Mouse (Mus musculus): ENCODE measurements around the gene Stom. TPM values are rescaled to one million over a fixed set of nuclear protein-coding genes. Genes with fewer than 3 reads are reported as not detected.
A peak's percentile ranks its signal among the peaks of the same experiment; 100 is the strongest.

Gene Stom
- total and polyA plus RNA-seq, 3 experiments: 75.6 to 87.5 (median 82.4) TPM

DNA sequence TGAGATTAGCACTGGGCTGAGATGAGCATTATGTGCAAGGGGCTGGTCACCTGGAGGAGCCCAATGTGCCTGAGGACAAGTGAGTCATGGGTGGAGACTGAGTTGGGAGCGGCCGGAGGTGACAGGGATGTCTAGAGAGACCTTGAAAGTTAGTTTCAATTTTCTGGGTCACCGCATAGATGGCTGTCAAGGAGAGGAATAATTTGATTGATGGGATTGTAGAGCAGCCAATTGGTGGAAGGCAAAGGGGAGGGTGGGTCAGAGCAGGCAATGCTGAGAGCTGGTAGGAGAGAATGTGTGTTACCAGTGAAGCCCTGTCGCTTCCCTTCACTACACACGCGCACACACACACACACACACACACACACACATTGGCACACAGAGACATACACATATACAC lies 67.6 kb downstream of the Stom start:
- Histone ChIP-seq H3K79me2 (replicated peaks; ENCODE audit: control insufficient read depth, insufficient read depth, low read length) (no peaks in the 10 kb centered on the region), H3K36me3 (ENCODE audit: control insufficient read depth, insufficient read depth, low read length) (no peaks in the 10 kb centered on the region), H3K27ac (no peak overlapping the region), H3K4me1 (ENCODE audit: control insufficient read depth, insufficient read depth, low read length) (peaks cover 27% of the 10 kb centered on the region), H3K27me3 (ENCODE audit: control insufficient read depth, insufficient read depth, low read length) (no peaks in the 10 kb centered on the region), H3K9ac (ENCODE audit: low read depth, low read length) (no peak overlapping the region), H3K4me3 (no peak overlapping the region)
- WGBS: 91% methylated on average over 6 of the region's 6 CpGs
- DNase-seq: no peak
- TF ChIP-seq POLR2A (IDR thresholded peaks at IDR 0.05; ENCODE audit: insufficient read depth, low read depth, low read length) (no peak), EP300 (IDR thresholded peaks at IDR 0.05; ENCODE audit: insufficient read depth, low read depth, low read length) (no peak), CTCF (IDR thresholded peaks at IDR 0.05) (no peak)
- intact Hi-C loops (cut with DNase I): no loop called here

DNA sequence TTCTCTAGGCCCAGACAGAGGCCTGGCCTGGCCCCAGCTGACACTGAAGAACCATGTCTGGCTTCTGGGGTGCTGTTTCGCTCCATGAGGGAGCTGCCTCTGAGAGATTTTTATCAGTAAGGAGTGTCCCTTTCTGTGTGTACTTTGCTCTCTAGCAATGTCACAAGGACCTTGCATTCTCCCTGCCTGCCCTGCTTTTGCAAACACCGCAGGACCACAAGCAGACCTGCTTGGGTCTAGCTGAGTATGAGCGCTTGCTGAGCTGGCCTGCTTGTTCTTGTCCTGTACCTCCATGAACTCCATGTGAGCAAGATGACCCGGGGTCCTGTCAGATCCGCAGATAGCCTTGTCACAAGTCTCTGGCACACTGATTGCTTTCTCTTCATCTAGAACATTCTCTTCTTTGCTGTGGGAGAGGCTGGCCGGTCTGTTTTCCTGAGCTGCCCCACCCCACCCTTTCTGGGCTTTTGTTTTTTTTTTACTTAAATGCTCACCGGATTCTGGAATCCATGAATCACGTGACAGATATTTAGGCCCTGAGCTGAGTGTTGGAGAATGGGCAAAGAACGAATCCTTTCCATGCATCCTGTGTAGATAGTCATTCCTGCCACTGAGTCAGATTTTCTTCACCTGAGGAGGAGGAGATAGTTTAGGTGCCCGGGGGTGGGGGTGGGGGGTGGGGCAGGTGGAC lies 68.8 kb downstream of the Stom start:
- DNase-seq: peak in 1 of 2 experiments; percentile 20
- intact Hi-C loops (cut with DNase I): no loop called here
- Histone ChIP-seq H3K4me3 (no peak overlapping the region), H3K79me2 (replicated peaks; ENCODE audit: control insufficient read depth, insufficient read depth, low read length) (no peaks in the 10 kb centered on the region), H3K4me1 (ENCODE audit: control insufficient read depth, insufficient read depth, low read length) (peaks cover 21% of the 10 kb centered on the region), H3K36me3 (ENCODE audit: control insufficient read depth, insufficient read depth, low read length) (no peaks in the 10 kb centered on the region), H3K27ac (no peak overlapping the region), H3K9ac (ENCODE audit: low read depth, low read length) (no peak overlapping the region), H3K27me3 (ENCODE audit: control insufficient read depth, insufficient read depth, low read length) (no peaks in the 10 kb centered on the region)
- TF ChIP-seq POLR2A (IDR thresholded peaks at IDR 0.05; ENCODE audit: insufficient read depth, low read depth, low read length) (no peak), CTCF (IDR thresholded peaks at IDR 0.05) (no peak), EP300 (IDR thresholded peaks at IDR 0.05; ENCODE audit: insufficient read depth, low read depth, low read length) (no peak)
- 54% methylated on average over 10 of the region's 10 CpGs for WGBS

DNA sequence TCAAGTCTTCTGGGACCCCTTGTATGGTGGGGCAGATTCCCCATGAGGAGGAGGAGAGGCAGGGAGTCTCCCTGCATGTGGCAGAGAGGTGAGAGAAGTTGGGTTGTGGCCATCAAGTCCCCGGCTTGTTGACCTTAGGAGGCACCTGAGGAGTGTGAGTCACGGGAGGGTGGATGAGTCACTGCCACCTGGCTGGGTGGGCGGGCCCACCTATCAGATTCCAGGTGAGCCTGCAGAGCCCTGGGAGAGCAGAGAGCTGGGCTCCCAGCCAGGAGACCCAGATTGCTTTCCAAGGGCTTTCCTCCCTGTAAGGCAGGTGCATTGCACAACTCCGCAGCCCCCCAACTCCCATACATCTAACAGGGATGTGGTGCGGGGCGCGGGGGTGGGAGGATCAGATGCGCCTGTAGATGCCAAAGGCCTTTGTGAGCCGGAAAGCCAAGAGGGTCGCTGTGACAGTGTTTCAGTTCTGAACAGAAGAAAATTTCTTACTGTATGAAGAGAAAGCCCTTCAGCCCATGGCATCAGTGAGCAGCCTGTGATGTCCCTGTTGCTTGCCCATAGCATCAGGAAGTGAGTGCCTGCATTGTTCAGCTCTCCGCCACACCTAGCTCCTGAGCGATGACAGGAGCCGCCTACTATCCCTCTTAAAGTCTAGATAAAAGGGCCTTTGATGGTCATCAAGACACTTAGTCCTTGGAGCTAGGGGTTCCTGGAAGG lies 69.5 kb downstream of the Stom start:
- Histone ChIP-seq H3K27ac (no peak overlapping the region), H3K4me1 (ENCODE audit: control insufficient read depth, insufficient read depth, low read length) (peaks cover 16% of the 10 kb centered on the region), H3K79me2 (replicated peaks; ENCODE audit: control insufficient read depth, insufficient read depth, low read length) (no peaks in the 10 kb centered on the region), H3K9ac (ENCODE audit: low read depth, low read length) (no peak overlapping the region), H3K27me3 (ENCODE audit: control insufficient read depth, insufficient read depth, low read length) (no peaks in the 10 kb centered on the region), H3K36me3 (ENCODE audit: control insufficient read depth, insufficient read depth, low read length) (no peaks in the 10 kb centered on the region), H3K4me3 (no peak overlapping the region)
- 89% methylated on average over 13 of the region's 13 CpGs for WGBS
- intact Hi-C loops (cut with DNase I): no loop called here
- no peak for DNase-seq
- no peak for TF ChIP-seq CTCF (IDR thresholded peaks at IDR 0.05)
- no peak for TF ChIP-seq EP300 (IDR thresholded peaks at IDR 0.05; ENCODE audit: insufficient read depth, low read depth, low read length)
- TF ChIP-seq POLR2A (IDR thresholded peaks at IDR 0.05; ENCODE audit: insufficient read depth, low read depth, low read length): no peak

DNA sequence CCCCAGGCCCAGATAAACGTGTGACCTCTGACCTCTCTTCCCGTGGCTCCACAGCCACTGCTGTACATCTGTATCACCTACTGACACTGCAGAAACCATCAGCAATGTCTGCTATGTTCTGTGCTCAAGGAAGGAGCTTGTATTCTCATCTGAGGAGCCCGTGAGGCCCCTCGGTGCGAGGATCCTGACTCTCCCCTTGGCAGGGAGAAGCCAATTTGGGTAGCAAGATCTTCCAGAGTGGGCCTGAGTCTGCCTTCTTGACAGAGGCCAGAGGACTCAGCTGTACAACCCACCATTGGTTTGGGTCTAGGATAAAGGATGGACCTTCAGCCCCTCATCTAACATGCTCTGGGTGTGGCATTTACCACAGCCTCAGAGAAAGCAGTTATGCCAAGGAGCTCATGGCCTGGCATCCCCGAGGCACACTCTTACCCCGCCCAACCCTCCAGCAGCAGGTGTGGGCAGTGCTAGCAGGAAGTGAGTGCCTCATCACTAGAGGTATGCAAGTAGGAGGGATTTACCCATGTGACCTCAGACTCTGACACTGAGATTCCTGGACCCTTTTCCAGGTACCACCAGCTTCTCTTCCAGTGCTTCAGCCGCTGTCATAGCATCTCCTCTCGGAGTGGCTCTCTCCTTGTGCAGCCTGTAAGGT lies 70.4 kb downstream of the Stom start:
- H3K36me3 ChIP-seq (ENCODE audit: control insufficient read depth, insufficient read depth, low read length): no peaks in the 10 kb centered on the region
- H3K9ac ChIP-seq (ENCODE audit: low read depth, low read length): no peak overlapping the region
- TF ChIP-seq CTCF (IDR thresholded peaks at IDR 0.05): no peak
- no peak for TF ChIP-seq POLR2A (IDR thresholded peaks at IDR 0.05; ENCODE audit: insufficient read depth, low read depth, low read length)
- no peak for TF ChIP-seq EP300 (IDR thresholded peaks at IDR 0.05; ENCODE audit: insufficient read depth, low read depth, low read length)
- no peaks in the 10 kb centered on the region for H3K27me3 ChIP-seq (ENCODE audit: control insufficient read depth, insufficient read depth, low read length)
- no peak for DNase-seq
- H3K4me3 ChIP-seq: no peak overlapping the region
- no peaks in the 10 kb centered on the region for H3K79me2 ChIP-seq (replicated peaks; ENCODE audit: control insufficient read depth, insufficient read depth, low read length)
- H3K4me1 ChIP-seq (ENCODE audit: control insufficient read depth, insufficient read depth, low read length): peaks cover 14% of the 10 kb centered on the region
- WGBS: 77% methylated on average over 9 of the region's 9 CpGs
- intact Hi-C loops (cut with DNase I): no loop called here
- H3K27ac ChIP-seq: no peak overlapping the region

DNA sequence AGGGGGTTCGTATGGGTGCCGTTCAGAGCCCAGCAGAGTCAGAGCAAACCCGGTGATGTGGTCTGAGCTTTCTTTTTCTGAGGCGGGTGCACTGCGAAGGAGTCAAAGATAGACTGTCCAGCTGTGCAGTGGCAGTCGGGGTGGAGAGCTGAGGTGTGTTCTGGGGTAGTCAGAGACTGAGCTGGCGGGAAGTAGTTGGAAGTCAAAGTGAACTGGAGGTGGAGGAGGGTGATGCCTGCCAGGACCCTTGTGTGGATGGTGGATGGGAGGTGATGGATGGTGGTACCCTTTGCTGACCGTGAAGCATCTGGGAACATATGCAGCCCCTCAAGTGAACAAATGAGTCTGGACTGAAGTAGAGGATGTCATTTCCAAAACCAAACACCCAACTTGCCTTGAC lies 71.0 kb downstream of the Stom start:
- H3K36me3 ChIP-seq (ENCODE audit: control insufficient read depth, insufficient read depth, low read length): no peaks in the 10 kb centered on the region
- H3K4me1 ChIP-seq (ENCODE audit: control insufficient read depth, insufficient read depth, low read length): peaks cover 13% of the 10 kb centered on the region
- intact Hi-C loops (cut with DNase I): loop anchor here (2.0 kb wide), 1 partner anchor 21 kb away; no protein-coding TSS in a partner anchor
- no peak overlapping the region for H3K9ac ChIP-seq (ENCODE audit: low read depth, low read length)
- no peak overlapping the region for H3K27ac ChIP-seq
- TF ChIP-seq CTCF (IDR thresholded peaks at IDR 0.05) (no peak), EP300 (IDR thresholded peaks at IDR 0.05; ENCODE audit: insufficient read depth, low read depth, low read length) (no peak), POLR2A (IDR thresholded peaks at IDR 0.05; ENCODE audit: insufficient read depth, low read depth, low read length) (no peak)
- H3K27me3 ChIP-seq (ENCODE audit: control insufficient read depth, insufficient read depth, low read length): no peaks in the 10 kb centered on the region
- no peak for DNase-seq
- H3K79me2 ChIP-seq (replicated peaks; ENCODE audit: control insufficient read depth, insufficient read depth, low read length): no peaks in the 10 kb centered on the region
- peak overlapping the region; percentile 20; the same call in 1 of the 2 replicates for H3K4me3 ChIP-seq
- WGBS: 55% methylated on average over 8 of the region's 8 CpGs
